Mouse (Mus musculus): ENCODE measurements around the gene Phgr1.

- TF ChIP-seq POU5F1 (IDR thresholded peaks at IDR 0.05; ENCODE audit: borderline replicate concordance, low read length) (no peak), CTCF (conservative IDR thresholded peaks at IDR 0.05; ENCODE audit: low read length) (no peak)
Measured at GRCm38 (mm10) chr2:118822800-118823199, 50.2 kb downstream of the Phgr1 start.
